In the genomic region with DNA sequence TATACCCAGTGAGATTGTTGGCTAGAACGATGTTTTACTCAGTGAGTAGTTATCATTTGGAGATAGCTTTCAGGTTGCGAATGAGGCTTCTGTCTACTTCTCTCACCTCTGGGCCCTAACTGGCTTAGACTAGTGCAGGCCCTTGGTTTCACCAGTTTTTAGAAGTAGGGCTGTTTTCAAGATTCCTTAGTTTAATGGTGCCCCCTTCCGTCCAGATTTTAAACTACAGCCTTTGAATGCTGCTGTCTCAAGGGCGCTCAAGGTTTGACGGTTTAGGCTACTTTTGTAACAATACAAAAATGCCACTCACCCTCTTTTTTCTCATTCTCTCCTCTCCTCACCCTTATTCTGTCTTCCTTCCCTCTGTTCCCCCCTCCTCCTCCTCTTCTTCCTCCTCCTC, we compare ENCODE assay signal across 9 mouse cellular contexts. TPM values are rescaled to one million over a fixed set of nuclear protein-coding genes. Genes with fewer than 3 reads are reported as not detected.
A peak's percentile ranks its signal among the peaks of the same experiment; 100 is the strongest.
DNase-seq lines count a peak whose midpoint lies in the region; ATAC-seq and TF ChIP-seq lines count a peak whose summit lies in the region.
"Had no signal": no experiment of that assay in that cellular context is flagged by ENCODE, and none has a peak within 500 bp of the region (broad histone marks: within the 10 kb centered on the region; RNA-seq: fewer than 3 reads in every experiment).

No protein-coding gene starts in this region.

- peak; percentile 50 to 85 for DNase-seq in heart, adult 18-20 months
- no peak for DNase-seq in heart, postnatal 25 days (ENCODE audit: low spot score)
- DNase-seq in adipocyte (ENCODE audit: low spot score): peak; percentile 77
- peak; percentile 68 for DNase-seq in heart, adult 8-10 months (ENCODE audit: low spot score)
- peak; percentile 77 to 87 for DNase-seq in layer of hippocampus, adult 2 months (ENCODE audit: low spot score in 2 of 2)
- peak; percentile 92 for DNase-seq in lung, embryonic 14.5 days
- peak; percentile 9 for DNase-seq in spleen, adult 12 weeks (ENCODE audit: low spot score)

- H3K27ac ChIP-seq in layer of hippocampus, adult 2 months: no peak overlapping the region
- H3K27ac ChIP-seq in lung, embryonic 14.5 days (ENCODE audit: low read depth): no peak overlapping the region
- H3K27ac ChIP-seq: lung, embryonic 15.5 days had no signal

- no peak overlapping the region for H3K4me3 ChIP-seq in layer of hippocampus, adult 2 months
- no peak overlapping the region for H3K4me3 ChIP-seq in lung, embryonic 14.5 days (ENCODE audit: low read depth, low read length)
- H3K4me3 ChIP-seq: lung, embryonic 15.5 days had no signal

- H3K9me3 ChIP-seq in lung, embryonic 14.5 days (ENCODE audit: low read depth, low read length): no peaks in the 10 kb centered on the region
- H3K9me3 ChIP-seq: lung, embryonic 15.5 days had no signal

- H3K4me1 ChIP-seq in lung, embryonic 14.5 days (ENCODE audit: insufficient read depth): no peaks in the 10 kb centered on the region
- H3K4me1 ChIP-seq: lung, embryonic 15.5 days had no signal

- no peaks in the 10 kb centered on the region for H3K27me3 ChIP-seq in lung, embryonic 14.5 days (ENCODE audit: insufficient read depth, low read length)
- H3K27me3 ChIP-seq: lung, embryonic 15.5 days had no signal

- H3K9ac ChIP-seq in lung, embryonic 14.5 days: no peak overlapping the region
- H3K9ac ChIP-seq: lung, embryonic 15.5 days had no signal

- peak; percentile 86 for TF ChIP-seq CTCF in layer of hippocampus, adult 2 months (conservative IDR thresholded peaks at IDR 0.05)
- peak; percentile 68 for TF ChIP-seq CTCF in lung, embryonic 14.5 days (IDR thresholded peaks at IDR 0.05; ENCODE audit: low read depth)

- H3K4me2 ChIP-seq in lung, embryonic 14.5 days: no peak overlapping the region
- H3K4me2 ChIP-seq: lung, embryonic 15.5 days had no signal

- intact Hi-C loops in heart, postnatal 25 days (cut with DNase I): loop anchor here (1.0 kb wide), 1 partner anchor 66 kb away; no protein-coding TSS in a partner anchor

- no peaks in the 10 kb centered on the region for H3K36me3 ChIP-seq in lung, embryonic 14.5 days (ENCODE audit: insufficient read depth)
- H3K36me3 ChIP-seq: lung, embryonic 15.5 days had no signal

- peak; percentile 79 for ATAC-seq in common myeloid progenitor, adult 5-6 weeks (replicated peaks; ENCODE audit: low read depth, poor library complexity, severe bottlenecking)
- ATAC-seq in lung, embryonic 14.5 days (ENCODE audit: insufficient read depth): no peak

- 18% methylated on average over 5 of the region's 5 CpGs for WGBS in lung, embryonic 14.5 days

RNA-seq across cellular contexts. Expression of a gene that starts 5.5 kb away (rescaled TPM):
- total RNA-seq in heart, adult 18-20 months (2021): not detected
- not detected for total RNA-seq in heart, postnatal 25 days (2021)
- total RNA-seq in common myeloid progenitor, adult 5-6 weeks (2017): not detected in 2 replicates
- not detected for total RNA-seq in heart, adult 8-10 months (2022)
- total RNA-seq in layer of hippocampus, adult 2 months (2021): not detected
- not detected in 2 replicates for polyA plus RNA-seq in lung, embryonic 14.5 days (2014; fragmentation: Nextera tagmentation; extraction: Ambion mirVana)
- polyA plus RNA-seq: lung, embryonic 15.5 days had no signal

RNA-seq across cellular contexts. Expression of a gene that starts 46.7 kb away (rescaled TPM):
- total RNA-seq in heart, adult 18-20 months (2021): not detected
- not detected for total RNA-seq in heart, postnatal 25 days (2021)
- total RNA-seq in common myeloid progenitor, adult 5-6 weeks (2017): not detected in 2 replicates
- not detected for total RNA-seq in heart, adult 8-10 months (2022)
- not detected for total RNA-seq in layer of hippocampus, adult 2 months (2021)
- not detected in 2 replicates for polyA plus RNA-seq in lung, embryonic 14.5 days (2014; fragmentation: Nextera tagmentation; extraction: Ambion mirVana)
- polyA plus RNA-seq: lung, embryonic 15.5 days had no signal
